Mouse (Mus musculus) lung, postnatal 0 days (tissue): ENCODE data around the gene Ncs1. TPM values are rescaled to one million over a fixed set of nuclear protein-coding genes. Genes with fewer than 3 reads are reported as not detected.
A peak's percentile ranks its signal among the peaks of the same experiment; 100 is the strongest.

Experiments
- ATAC-seq: fragments of 200-750 bp; cut with Nextera tagmentation; 2 replicates; pipeline ENCODE4 v1.8.0; 2017; ENCODE audit warnings: moderate library complexity
- DNase-seq: peaks from one replicate; pipeline ENCODE4 v3.0.0-alpha.2; 2016; ENCODE audit warnings: low spot score
- H3K27ac ChIP-seq: fragments of 300-500 bp; sonication (generic); 2 replicates; pipeline ENCODE4 v1.5.1; 2014; ENCODE audit warnings: antibody characterized with exemption, mild to moderate bottlenecking, low read length, mixed read lengths
- H3K27me3 ChIP-seq: fragments of 300-500 bp; sonication (generic); replicated peaks from 2 replicates; pipeline ENCODE4 v1.6.1; 2014; ENCODE audit warnings: low read length, mixed read lengths; ENCODE audit not compliant: insufficient read depth
- H3K36me3 ChIP-seq: fragments of 300-500 bp; sonication (generic); 2 replicates; pipeline ENCODE4 v1.6.1; 2014; ENCODE audit warnings: low read length, mixed read lengths; ENCODE audit not compliant: insufficient read depth
- H3K4me1 ChIP-seq: fragments of 300-500 bp; sonication (generic); 2 replicates; pipeline ENCODE4 v1.6.1; 2014; ENCODE audit warnings: antibody characterized with exemption, low read depth, low read length, mixed read lengths; ENCODE audit not compliant: insufficient read depth
- H3K4me2 ChIP-seq: fragments of 300-500 bp; sonication (generic); replicated peaks from 2 replicates; pipeline ENCODE4 v1.6.1; 2014; ENCODE audit warnings: low read depth, mild to moderate bottlenecking, low read length, moderate library complexity, mixed read lengths
- H3K4me3 ChIP-seq: fragments of 300-500 bp; sonication (generic); 2 replicates; pipeline ENCODE4 v1.5.1; 2014; ENCODE audit warnings: low read depth, low read length
- H3K9ac ChIP-seq: fragments of 300-500 bp; sonication (generic); replicated peaks from 2 replicates; pipeline ENCODE4 v1.6.1; 2014; ENCODE audit warnings: low read depth, mild to moderate bottlenecking
- H3K9me3 ChIP-seq: fragments of 300-500 bp; sonication (generic); 2 replicates; pipeline ENCODE4 v1.6.1; 2016; ENCODE audit warnings: low read length, mixed read lengths
- CTCF ChIP-seq: IDR thresholded peaks from 2 replicates; pipeline ENCODE4 v1.5.1; 2016; ENCODE audit warnings: antibody characterized with exemption, mild to moderate bottlenecking
- EP300 ChIP-seq: IDR thresholded peaks from 2 replicates; pipeline ENCODE4 v1.6.1; 2016; ENCODE audit warnings: antibody characterized with exemption, mild to moderate bottlenecking, control low read depth
- WGBS: fragments of 180-500 bp; shearing (Covaris S2); extraction: QIAGEN DNeasy Blood & Tissue Kit; methylation state at CpG from one replicate; pipeline ENCODE4 v1.1.7; 2014; 5-methylcytosine and 5-hydroxymethylcytosine counted together
- polyA plus RNA-seq: library from polyadenylated mRNA; unstranded; fragments of >200 nt; fragmentation: Nextera tagmentation; extraction: Ambion mirVana; gene quantifications from 2 replicates; pipeline ENCODE4 v1.2.1, GENCODE M21; 2015

Gene Ncs1
- polyA plus RNA-seq, 1 experiment from 2014 or later, result 3.8 TPM

GRCm38 (mm10) chr2:31304191-31304590 is 58.6 kb downstream of the Ncs1 start:
- 59% methylated on average over 9 of the region's 9 CpGs for WGBS
- no peaks in the 10 kb centered on the region for H3K27me3 ChIP-seq
- TF ChIP-seq EP300 (no peak), CTCF (no peak)

GRCm38 (mm10) chr2:31304801-31305665 is 59.4 kb downstream of the Ncs1 start:
- no peak for DNase-seq
- no peak for TF ChIP-seq CTCF
- TF ChIP-seq EP300, result no peak
- Histone ChIP-seq H3K4me2 (no peak overlapping the region), H3K27ac (no peak overlapping the region), H3K4me3 (no peak overlapping the region), H3K9me3 (no peaks in the 10 kb centered on the region), H3K36me3 (no peaks in the 10 kb centered on the region), H3K9ac (no peak overlapping the region), H3K4me1 (no peaks in the 10 kb centered on the region), H3K27me3 (no peaks in the 10 kb centered on the region; the same call in 1 of the 2 replicates)
- 70% methylated on average over 22 of the region's 22 CpGs for WGBS
- ATAC-seq, result no peak

More at GRCm38 (mm10) chr2:31304191-31304590, 58.6 kb downstream of the Ncs1 start:
- Histone ChIP-seq H3K27ac (no peak overlapping the region), H3K4me3 (no peak overlapping the region), H3K36me3 (no peaks in the 10 kb centered on the region), H3K4me2 (no peak overlapping the region), H3K9me3 (no peaks in the 10 kb centered on the region), H3K9ac (no peak overlapping the region), H3K4me1 (no peaks in the 10 kb centered on the region)
- ATAC-seq (no peak), DNase-seq (no peak)

- no peak overlapping the region for H3K4me2 ChIP-seq
- no peaks in the 10 kb centered on the region; the same call in 1 of the 2 replicates for H3K27me3 ChIP-seq
- DNase-seq (peak; percentile 64), ATAC-seq (peak; percentile 47)
- H3K4me1 ChIP-seq, result no peaks in the 10 kb centered on the region
- no peak overlapping the region for H3K9ac ChIP-seq
- H3K9me3 ChIP-seq, result no peaks in the 10 kb centered on the region
- no peak overlapping the region for H3K4me3 ChIP-seq
- TF ChIP-seq EP300 (no peak), CTCF (peak; percentile 69)
- no peak overlapping the region for H3K27ac ChIP-seq
- no peaks in the 10 kb centered on the region for H3K36me3 ChIP-seq
- 41% methylated on average over 4 of the region's 4 CpGs for WGBS
Observed at GRCm38 (mm10) chr2:31305684-31306083, 60.1 kb downstream of the Ncs1 start.

- WGBS, result 55% methylated on average over 4 of the region's 4 CpGs
- no peak overlapping the region for H3K9ac ChIP-seq
- no peak overlapping the region for H3K27ac ChIP-seq
- no peak overlapping the region for H3K4me3 ChIP-seq
- no peaks in the 10 kb centered on the region for H3K36me3 ChIP-seq
- H3K4me2 ChIP-seq, result no peak overlapping the region
- TF ChIP-seq EP300 (no peak), CTCF (peak; percentile 14; the same call in 1 of the 2 replicates)
- peaks cover 9% of the 10 kb centered on the region for H3K27me3 ChIP-seq
- DNase-seq, result no peak
- ATAC-seq, result no peak
- H3K9me3 ChIP-seq, result no peaks in the 10 kb centered on the region
- H3K4me1 ChIP-seq, result no peaks in the 10 kb centered on the region
Observed at GRCm38 (mm10) chr2:31308257-31308656, 62.6 kb downstream of the Ncs1 start.

GRCm38 (mm10) chr2:31309549-31309948 is 63.9 kb downstream of the Ncs1 start:
- H3K4me1 ChIP-seq, result no peaks in the 10 kb centered on the region
- DNase-seq, result no peak
- H3K4me2 ChIP-seq, result no peak overlapping the region
- no peak overlapping the region for H3K9ac ChIP-seq
- H3K27ac ChIP-seq, result no peak overlapping the region
- ATAC-seq, result no peak
- WGBS, result 50% methylated on average over 15 of the region's 15 CpGs
- no peaks in the 10 kb centered on the region for H3K36me3 ChIP-seq
- H3K27me3 ChIP-seq, result peaks cover 22% of the 10 kb centered on the region
- H3K9me3 ChIP-seq, result no peaks in the 10 kb centered on the region
- no peak overlapping the region for H3K4me3 ChIP-seq
- TF ChIP-seq EP300, result no peak
- no peak for TF ChIP-seq CTCF

GRCm38 (mm10) chr2:31314007-31314465 is 68.4 kb downstream of the Ncs1 start, which contains the start of gene Hmcn2:
Gene Hmcn2, plus strand, starts transcription at chr2:31314415.
- H3K27ac ChIP-seq, result no peak within 1 kb of the TSS
- 2% methylated on average over 22 of the region's 33 CpGs for WGBS
- TF ChIP-seq EP300 (no peak), CTCF (no peak)
- ATAC-seq (no peak), DNase-seq (no peak)
- no peaks in the 10 kb centered on the region for H3K4me1 ChIP-seq
- H3K9me3 ChIP-seq, result no peaks in the 10 kb centered on the region
- no peak within 1 kb of the TSS for H3K4me2 ChIP-seq
- peaks cover 39% of the 10 kb centered on the region for H3K27me3 ChIP-seq
- no peak within 1 kb of the TSS; the same call in 1 of the 2 replicates for H3K4me3 ChIP-seq
- no peaks in the 10 kb centered on the region for H3K36me3 ChIP-seq
- no peak within 1 kb of the TSS for H3K9ac ChIP-seq
